Comparison of ENCODE assay signal across 12 mouse cellular contexts in genomic region chr11:58913776-58914175, GRCm38 (mm10). TPM values are rescaled to one million over a fixed set of nuclear protein-coding genes. Genes with fewer than 3 reads are reported as not detected.
DNase-seq lines count a peak whose midpoint lies in the region; ATAC-seq lines count a peak whose summit lies in the region.
"Had no signal": no experiment of that assay in that cellular context is flagged by ENCODE, and none has a peak within 500 bp of the region (broad histone marks: within the 10 kb centered on the region; RNA-seq: fewer than 3 reads in every experiment).

No protein-coding gene starts in this region.

- H3K27ac ChIP-seq in heart, embryonic 14.5 days (replicated peaks in 1 of 2; ENCODE audit: control insufficient read depth in 1 of 2, insufficient read depth in 1 of 2, low read depth in 2 of 2, low read length in 2 of 2), result no peak overlapping the region
- no peak overlapping the region for H3K27ac ChIP-seq in neural tube, embryonic 13.5 days (replicated peaks)
- H3K27ac ChIP-seq in neural tube, embryonic 15.5 days (replicated peaks), result no peak overlapping the region
- H3K27ac ChIP-seq: midbrain, embryonic 13.5 days had no signal

- no peak overlapping the region for H3K4me3 ChIP-seq in heart, embryonic 14.5 days (ENCODE audit: control insufficient read depth in 1 of 2, insufficient read depth in 1 of 2, low read depth in 1 of 2, low read length in 2 of 2)
- H3K4me3 ChIP-seq in neural tube, embryonic 13.5 days, result no peak overlapping the region
- H3K4me3 ChIP-seq in neural tube, embryonic 15.5 days (replicated peaks), result no peak overlapping the region

- no peak overlapping the region for H3K9ac ChIP-seq in heart, embryonic 14.5 days (ENCODE audit: low read length)
- peak overlapping the region; percentile 61; the same call in 1 of the 2 replicates for H3K9ac ChIP-seq in neural tube, embryonic 13.5 days
- no peak overlapping the region for H3K9ac ChIP-seq in neural tube, embryonic 15.5 days (replicated peaks)

- H3K4me2 ChIP-seq in heart, embryonic 14.5 days (ENCODE audit: low read length), result 0 out of 2 replicates have a peak overlapping the region, but pooled peaks have one; percentile 69
- H3K4me2 ChIP-seq in neural tube, embryonic 13.5 days, result no peak overlapping the region; the same call in 1 of the 2 replicates
- no peak overlapping the region for H3K4me2 ChIP-seq in neural tube, embryonic 15.5 days

- WGBS in heart, embryonic 14.5 days, result 55% methylated on average over 1 of the region's 1 CpGs
- 64% methylated on average over 1 of the region's 1 CpGs for WGBS in neural tube, embryonic 13.5 days
- 100% methylated on average over 1 of the region's 1 CpGs for WGBS in neural tube, embryonic 15.5 days

- H3K4me1 ChIP-seq in heart, embryonic 14.5 days (ENCODE audit: control insufficient read depth in 2 of 2, insufficient read depth in 2 of 2, low read length in 2 of 2), result peaks cover 3% of the 10 kb centered on the region in 2 experiments; a peak in 2 of 4 replicates
- peaks cover 12% of the 10 kb centered on the region for H3K4me1 ChIP-seq in neural tube, embryonic 13.5 days (replicated peaks)
- H3K4me1 ChIP-seq in neural tube, embryonic 15.5 days, result 0 out of 2 replicates have a peak, but pooled peaks cover 6% of the 10 kb centered on the region

- no peaks in the 10 kb centered on the region for H3K36me3 ChIP-seq in heart, embryonic 14.5 days (ENCODE audit: control insufficient read depth, insufficient read depth, low read length)
- no peaks in the 10 kb centered on the region for H3K36me3 ChIP-seq in neural tube, embryonic 13.5 days
- H3K36me3 ChIP-seq in neural tube, embryonic 15.5 days, result no peaks in the 10 kb centered on the region
- H3K36me3 ChIP-seq: midbrain, embryonic 13.5 days had no signal

- no peak for ATAC-seq in heart, embryonic 14.5 days (ENCODE audit: insufficient number of reproducible peaks, insufficient read depth, low FRiP score, low read depth)
- no peak for ATAC-seq in neural tube, embryonic 13.5 days (ENCODE audit: low read depth)
- ATAC-seq in neural tube, embryonic 15.5 days (ENCODE audit: low FRiP score), result no peak
- ATAC-seq in monocyte, adult 5-6 weeks (replicated peaks; ENCODE audit: insufficient number of reproducible peaks, low FRiP score, low TSS enrichment, poor library complexity, severe bottlenecking), result no peak
- ATAC-seq: midbrain, embryonic 13.5 days had no signal

- no peaks in the 10 kb centered on the region for H3K27me3 ChIP-seq in heart, embryonic 14.5 days (ENCODE audit: control insufficient read depth, insufficient read depth, low read length)
- H3K27me3 ChIP-seq in neural tube, embryonic 13.5 days, result no peaks in the 10 kb centered on the region
- no peaks in the 10 kb centered on the region for H3K27me3 ChIP-seq in neural tube, embryonic 15.5 days (replicated peaks)
- H3K27me3 ChIP-seq: midbrain, embryonic 13.5 days had no signal

- DNase-seq in heart, adult 9 months (ENCODE audit: low spot score in 2 of 2), result no peak
- peak; percentile 62 for DNase-seq in liver
- DNase-seq in natural killer cell, adult 2 months (ENCODE audit: low spot score in 2 of 2), result no peak
- DNase-seq: kidney, adult 2 months had no signal

- H3K9me3 ChIP-seq in heart, embryonic 14.5 days (ENCODE audit: control insufficient read depth, low read length), result no peaks in the 10 kb centered on the region
- no peaks in the 10 kb centered on the region for H3K9me3 ChIP-seq in neural tube, embryonic 13.5 days
- no peaks in the 10 kb centered on the region for H3K9me3 ChIP-seq in neural tube, embryonic 15.5 days (replicated peaks)
- H3K9me3 ChIP-seq: midbrain, embryonic 13.5 days had no signal

RNA-seq across cellular contexts. Expression of gene Btnl10, which starts 3.9 kb away (rescaled TPM):
- polyA plus RNA-seq in heart, embryonic 14.5 days (2014; fragmentation: Nextera tagmentation; extraction: Ambion mirVana), result 0.07 TPM in 1 of 2 replicates, not detected in the other
- polyA plus RNA-seq in neural tube, embryonic 13.5 days (2015; fragmentation: Nextera tagmentation; extraction: Ambion mirVana), result not detected in 2 replicates
- 0.10 TPM in 1 of 2 replicates, not detected in the other for polyA plus RNA-seq in neural tube, embryonic 15.5 days (2015; fragmentation: Nextera tagmentation; extraction: Ambion mirVana)
- total RNA-seq in monocyte, adult 5-6 weeks (2017), result not detected in 3 replicates
- total RNA-seq: gastrocnemius, adult 8-10 months; heart, postnatal 36 days had no signal
- polyA plus RNA-seq: cortical plate, adult 2 months; midbrain, embryonic 13.5 days had no signal

RNA-seq across cellular contexts. Expression of gene Zfp39, which starts 9.8 kb away (rescaled TPM):
- 5.3 and 6.0 TPM in 2 replicates for polyA plus RNA-seq in heart, embryonic 14.5 days (2014; fragmentation: Nextera tagmentation; extraction: Ambion mirVana)
- polyA plus RNA-seq in neural tube, embryonic 13.5 days (2015; fragmentation: Nextera tagmentation; extraction: Ambion mirVana), result 6.3 and 7.8 TPM in 2 replicates
- polyA plus RNA-seq in neural tube, embryonic 15.5 days (2015; fragmentation: Nextera tagmentation; extraction: Ambion mirVana), result 6.6 and 8.1 TPM in 2 replicates
- total RNA-seq in monocyte, adult 5-6 weeks (2017), result 9.4 to 12.8 TPM (median 10.7 TPM) in 3 replicates

RNA-seq across cellular contexts. Expression of gene Rnf187, which starts 24.9 kb away (rescaled TPM):
- 208 and 213 TPM in 2 replicates for polyA plus RNA-seq in heart, embryonic 14.5 days (2014; fragmentation: Nextera tagmentation; extraction: Ambion mirVana)
- polyA plus RNA-seq in neural tube, embryonic 13.5 days (2015; fragmentation: Nextera tagmentation; extraction: Ambion mirVana), result 576 and 601 TPM in 2 replicates
- 559 and 636 TPM in 2 replicates for polyA plus RNA-seq in neural tube, embryonic 15.5 days (2015; fragmentation: Nextera tagmentation; extraction: Ambion mirVana)
- total RNA-seq in monocyte, adult 5-6 weeks (2017), result 42.2 to 79.7 TPM (median 47.8 TPM) in 3 replicates

RNA-seq across cellular contexts. Expression of gene Hist3h2ba, which starts 34.9 kb away (rescaled TPM):
- 8.9 and 16.0 TPM in 2 replicates for polyA plus RNA-seq in heart, embryonic 14.5 days (2014; fragmentation: Nextera tagmentation; extraction: Ambion mirVana)
- 278 and 296 TPM in 2 replicates for polyA plus RNA-seq in neural tube, embryonic 13.5 days (2015; fragmentation: Nextera tagmentation; extraction: Ambion mirVana)
- polyA plus RNA-seq in neural tube, embryonic 15.5 days (2015; fragmentation: Nextera tagmentation; extraction: Ambion mirVana), result 184 and 262 TPM in 2 replicates
- 1.7 TPM in 2 of 3 replicates, not detected in the other for total RNA-seq in monocyte, adult 5-6 weeks (2017)

RNA-seq across cellular contexts. Expression of gene Hist3h2a, which starts 40.7 kb away (rescaled TPM):
- 34.0 and 40.8 TPM in 2 replicates for polyA plus RNA-seq in heart, embryonic 14.5 days (2014; fragmentation: Nextera tagmentation; extraction: Ambion mirVana)
- polyA plus RNA-seq in neural tube, embryonic 13.5 days (2015; fragmentation: Nextera tagmentation; extraction: Ambion mirVana), result 124 and 126 TPM in 2 replicates
- polyA plus RNA-seq in neural tube, embryonic 15.5 days (2015; fragmentation: Nextera tagmentation; extraction: Ambion mirVana), result 66.5 and 86.3 TPM in 2 replicates
- 35.6 to 52.4 TPM (median 42.1 TPM) in 3 replicates for total RNA-seq in monocyte, adult 5-6 weeks (2017)
